Mouse (Mus musculus): ENCODE results near the gene Hnrnpc. TPM values are rescaled to one million over a fixed set of nuclear protein-coding genes. Genes with fewer than 3 reads are reported as not detected.

Gene Hnrnpc
- polyA plus RNA-seq, 1 experiment from 2014 or later = 414 TPM

Other genes with a start within 250 kb of the Hnrnpc start
- 80.4 and 88.1 TPM in 2 replicates for gene Mettl17, start 219.2 kb downstream of the Hnrnpc start, polyA plus RNA-seq (2015; fragmentation: Nextera tagmentation; extraction: Ambion mirVana)
- gene Slc39a2, start 211.1 kb downstream of the Hnrnpc start, polyA plus RNA-seq (2015; fragmentation: Nextera tagmentation; extraction: Ambion mirVana) = 1.5 and 1.9 TPM in 2 replicates
- 338 and 429 TPM in 2 replicates for gene Ndrg2, start 189.9 kb downstream of the Hnrnpc start, polyA plus RNA-seq (2015; fragmentation: Nextera tagmentation; extraction: Ambion mirVana)
- not detected in 2 replicates for gene Tppp2, start 185.6 kb downstream of the Hnrnpc start, polyA plus RNA-seq (2015; fragmentation: Nextera tagmentation; extraction: Ambion mirVana)
- gene Rnase13, start 181.3 kb downstream of the Hnrnpc start, polyA plus RNA-seq (2015; fragmentation: Nextera tagmentation; extraction: Ambion mirVana) = not detected in 2 replicates
- gene Arhgef40, start 119.3 kb downstream of the Hnrnpc start, polyA plus RNA-seq (2015; fragmentation: Nextera tagmentation; extraction: Ambion mirVana) = 63.4 and 74.4 TPM in 2 replicates
- 0.39 and 0.51 TPM in 2 replicates for gene Tmem253, start 88.4 kb downstream of the Hnrnpc start, polyA plus RNA-seq (2015; fragmentation: Nextera tagmentation; extraction: Ambion mirVana)
- gene Zfp219, start 83.3 kb downstream of the Hnrnpc start, polyA plus RNA-seq (2015; fragmentation: Nextera tagmentation; extraction: Ambion mirVana) = 23.7 and 28.0 TPM in 2 replicates
- not detected in 2 replicates for gene Olfr221, start 61.6 kb downstream of the Hnrnpc start, polyA plus RNA-seq (2015; fragmentation: Nextera tagmentation; extraction: Ambion mirVana)
- gene Rpgrip1, start 6.7 kb upstream of the Hnrnpc start, polyA plus RNA-seq (2015; fragmentation: Nextera tagmentation; extraction: Ambion mirVana) = 36.2 and 45.4 TPM in 2 replicates
- 37.1 and 39.0 TPM in 2 replicates for gene Supt16, start 93.4 kb upstream of the Hnrnpc start, polyA plus RNA-seq (2015; fragmentation: Nextera tagmentation; extraction: Ambion mirVana)
- gene Chd8, start 153.8 kb upstream of the Hnrnpc start, polyA plus RNA-seq (2015; fragmentation: Nextera tagmentation; extraction: Ambion mirVana) = 31.0 and 32.9 TPM in 2 replicates
- 46.9 and 54.1 TPM in 2 replicates for gene Tox4, start 175.1 kb upstream of the Hnrnpc start, polyA plus RNA-seq (2015; fragmentation: Nextera tagmentation; extraction: Ambion mirVana)
- 55.5 and 59.0 TPM in 2 replicates for gene Rab2b, start 175.5 kb upstream of the Hnrnpc start, polyA plus RNA-seq (2015; fragmentation: Nextera tagmentation; extraction: Ambion mirVana)
- 41.6 and 45.4 TPM in 2 replicates for gene Mettl3, start 201.1 kb upstream of the Hnrnpc start, polyA plus RNA-seq (2015; fragmentation: Nextera tagmentation; extraction: Ambion mirVana)
- 40.6 and 49.0 TPM in 2 replicates for gene Sall2, start 224.7 kb upstream of the Hnrnpc start, polyA plus RNA-seq (2015; fragmentation: Nextera tagmentation; extraction: Ambion mirVana)